29 mouse cellular contexts compared by ENCODE assay signal in genomic region chr7:75664455-75664854, GRCm38 (mm10).
"Had no signal": no experiment of that assay in that cellular context is flagged by ENCODE, and none has a peak within 500 bp of the region (broad histone marks: within the 10 kb centered on the region; RNA-seq: fewer than 3 reads in every experiment).

No protein-coding gene starts in this region.

- ATAC-seq: liver, embryonic 12.5 days; liver, postnatal 0 days; lung, postnatal 0 days; midbrain, embryonic 13.5 days; midbrain, embryonic 15.5 days; midbrain, embryonic 16.5 days had no signal

- DNase-seq: left cerebral cortex, postnatal 4 days; liver; liver, embryonic 13.5 days; liver, postnatal 0 days; lung, adult 18-20 months; lung, adult 2 months; lung, embryonic 14.5 days; lung, postnatal 10 days; lung, postnatal 14 days; lung, postnatal 36 days; lung, postnatal 4 days; midbrain, embryonic 14.5 days had no signal

- H3K4me1 ChIP-seq: limb, embryonic 13.5 days; limb, embryonic 15.5 days; lung, embryonic 15.5 days; midbrain, embryonic 12.5 days; midbrain, embryonic 13.5 days; midbrain, embryonic 15.5 days had no signal

- H3K27ac ChIP-seq: limb, embryonic 10.5 days; limb, embryonic 12.5 days; limb, embryonic 13.5 days; limb, embryonic 15.5 days; liver, embryonic 12.5 days; liver, embryonic 13.5 days; liver, embryonic 14.5 days; liver, embryonic 15.5 days; lung, embryonic 15.5 days; macrophage; midbrain, embryonic 10.5 days; midbrain, embryonic 12.5 days; midbrain, embryonic 13.5 days; midbrain, embryonic 15.5 days had no signal

- H3K4me3 ChIP-seq: limb, embryonic 10.5 days; limb, embryonic 12.5 days; limb, embryonic 13.5 days; limb, embryonic 15.5 days; liver, embryonic 12.5 days; liver, embryonic 13.5 days; liver, embryonic 15.5 days; lung, embryonic 15.5 days; megakaryocyte, embryonic 14.5 days; midbrain, embryonic 10.5 days; midbrain, embryonic 12.5 days; midbrain, embryonic 13.5 days; midbrain, embryonic 15.5 days; myocyte had no signal
